Mouse (Mus musculus): Measurements from ENCODE around the gene Gm14391. TPM values are rescaled to one million over a fixed set of nuclear protein-coding genes. Genes with fewer than 3 reads are reported as not detected.
"Not testable (repeated sequence)": the region's sequence is repeated elsewhere in the genome, so short reads cannot be mapped to it uniquely, and the experiment has no call there.

Gm14391 gene
- total and polyA plus RNA-seq, 3 experiments = 3.0 to 306 (median 6.8) TPM

DNA sequence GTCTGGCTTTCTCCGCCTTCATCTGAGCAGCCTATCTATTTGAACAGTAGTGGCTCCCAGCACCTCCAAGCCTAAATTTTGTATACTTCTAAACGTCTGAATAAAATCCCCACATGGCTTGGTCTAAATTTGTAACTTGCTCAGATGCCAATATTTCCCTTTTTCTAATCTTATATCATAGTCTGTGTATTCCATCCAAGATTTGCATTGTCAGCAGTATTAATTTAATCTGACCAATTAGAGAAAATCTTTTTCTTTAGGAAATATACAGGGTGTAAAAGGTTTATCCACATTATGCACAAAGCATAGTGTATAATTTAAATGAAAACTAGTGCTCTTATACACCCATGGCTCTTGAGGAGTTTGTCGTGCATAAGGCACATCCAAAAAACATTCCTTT, 48.1 kb downstream of the Gm14391 start:
- no peak for DNase-seq (ENCODE audit: low read depth, low spot score)
- no peaks in the 10 kb centered on the region for H3K27me3 ChIP-seq (ENCODE audit: control insufficient read depth in 1 of 2, insufficient read depth in 2 of 2, low read length in 2 of 2)
- H3K9me3 ChIP-seq (replicated peaks; ENCODE audit: insufficient read depth, low read length) = no peaks in the 10 kb centered on the region
- no peaks in the 10 kb centered on the region for H3K4me1 ChIP-seq (ENCODE audit: control insufficient read depth in 1 of 2, insufficient read depth in 2 of 2, low read length in 2 of 2)
- TF ChIP-seq HCFC1 (IDR thresholded peaks at IDR 0.05; ENCODE audit: low read depth, low read length) = no peak
- no peak overlapping the region for H3K27ac ChIP-seq (ENCODE audit: control insufficient read depth, low read depth, low read length)
- H3K79me2 ChIP-seq (ENCODE audit: control insufficient read depth, insufficient read depth, low read length, poor library complexity) = no peaks in the 10 kb centered on the region
- H3K4me3 ChIP-seq (ENCODE audit: control insufficient read depth in 1 of 2, insufficient read depth in 1 of 2, low read depth in 2 of 2, low read length in 2 of 2) = no peak overlapping the region
- no peak overlapping the region for H3K9ac ChIP-seq (ENCODE audit: control insufficient read depth, low read depth, low read length, poor library complexity, severe bottlenecking)
- no peaks in the 10 kb centered on the region for H3K36me3 ChIP-seq (ENCODE audit: control insufficient read depth in 1 of 2, insufficient read depth in 2 of 2, low read length in 2 of 2)

DNA sequence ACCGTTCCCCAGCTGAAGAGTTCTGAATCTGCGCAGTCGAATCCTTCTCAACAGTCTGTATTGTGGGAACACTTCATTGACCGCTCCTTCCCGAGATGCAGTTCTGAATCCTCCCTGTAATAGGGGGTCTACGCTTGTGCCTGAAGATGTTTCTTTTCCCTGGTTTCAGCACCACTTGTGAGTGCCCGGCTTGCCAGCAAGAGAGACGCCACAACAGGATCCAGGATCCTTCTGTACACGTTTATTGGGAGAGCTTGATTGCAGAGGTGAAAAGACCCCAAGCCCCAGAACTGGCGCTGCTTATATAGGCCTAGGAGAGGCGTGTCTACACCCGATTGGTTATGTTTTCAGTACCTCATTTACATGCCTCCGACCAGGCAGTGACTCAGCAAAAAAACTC, 50.0 kb downstream of the Gm14391 start:
- Histone ChIP-seq H3K4me3 (ENCODE audit: control insufficient read depth in 1 of 2, insufficient read depth in 1 of 2, low read depth in 2 of 2, low read length in 2 of 2) (no peak overlapping the region), H3K4me1 (ENCODE audit: control insufficient read depth in 1 of 2, insufficient read depth in 2 of 2, low read length in 2 of 2) (no peaks in the 10 kb centered on the region), H3K27ac (ENCODE audit: control insufficient read depth, low read depth, low read length) (no peak overlapping the region), H3K79me2 (ENCODE audit: control insufficient read depth, insufficient read depth, low read length, poor library complexity) (no peaks in the 10 kb centered on the region), H3K9me3 (replicated peaks; ENCODE audit: insufficient read depth, low read length) (no peaks in the 10 kb centered on the region), H3K9ac (ENCODE audit: control insufficient read depth, low read depth, low read length, poor library complexity, severe bottlenecking) (no peak overlapping the region), H3K36me3 (ENCODE audit: control insufficient read depth in 1 of 2, insufficient read depth in 2 of 2, low read length in 2 of 2) (no peaks in the 10 kb centered on the region), H3K27me3 (ENCODE audit: control insufficient read depth in 1 of 2, insufficient read depth in 2 of 2, low read length in 2 of 2) (no peaks in the 10 kb centered on the region)
- TF ChIP-seq MAX (IDR thresholded peaks at IDR 0.05; ENCODE audit: low read length) (no peak), HCFC1 (IDR thresholded peaks at IDR 0.05; ENCODE audit: low read depth, low read length) (no peak), GATA1 (IDR thresholded peaks at IDR 0.05; ENCODE audit: low read depth, low read length) (no peak), SIN3A (IDR thresholded peaks at IDR 0.05; ENCODE audit: low read length) (no peak), USF1 (IDR thresholded peaks at IDR 0.05; ENCODE audit: low read depth, low read length) (no peak), MAZ (IDR thresholded peaks at IDR 0.05; ENCODE audit: low read depth, low read length) (no peak), KAT2A (conservative IDR thresholded peaks at IDR 0.05; ENCODE audit: low read depth, low read length) (no peak), GABPA (IDR thresholded peaks at IDR 0.05; ENCODE audit: low read depth, low read length) (no peak), ZKSCAN1 (IDR thresholded peaks at IDR 0.05; ENCODE audit: low read depth, low read length) (no peak), RCOR1 (IDR thresholded peaks at IDR 0.05; ENCODE audit: low read depth, low read length) (no peak), TBP (IDR thresholded peaks at IDR 0.05; ENCODE audit: low read depth, low read length) (no peak), ELF1 (IDR thresholded peaks at IDR 0.05; ENCODE audit: low read depth, low read length) (no peak), EP300 (IDR thresholded peaks at IDR 0.05; ENCODE audit: low read depth in 1 of 2, low read length in 2 of 2) (no peak), TAL1 (IDR thresholded peaks at IDR 0.05; ENCODE audit: low read length) (no peak), ZMIZ1 (IDR thresholded peaks at IDR 0.05; ENCODE audit: low read depth, low read length) (no peak), CTCF (IDR thresholded peaks at IDR 0.05 in 2 of 3, conservative IDR thresholded peaks at IDR 0.05 in 1 of 3; ENCODE audit: control insufficient read depth in 1 of 3, insufficient read depth in 1 of 3, low read depth in 2 of 3, low read length in 3 of 3, poor library complexity in 1 of 3, severe bottlenecking in 1 of 3) (no peak)
- no peak for DNase-seq (ENCODE audit: low read depth, low spot score)

DNA sequence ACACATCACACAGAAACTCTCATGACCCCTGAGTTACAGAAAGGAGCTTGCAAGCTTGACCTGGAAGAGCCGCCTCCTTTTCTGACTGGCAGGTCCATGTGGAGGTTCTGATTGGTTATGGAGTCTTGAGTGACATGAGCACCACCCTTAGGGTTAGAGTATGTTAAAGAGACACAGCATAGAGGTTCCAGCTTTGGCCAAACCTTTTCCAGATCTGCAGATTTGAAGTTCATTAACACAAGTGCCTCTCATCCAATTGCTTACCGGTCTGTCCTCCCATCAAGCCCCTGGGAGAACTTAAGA, 64.8 kb downstream of the Gm14391 start, which contains the start of gene Gm14399:
Gm14399 (minus strand) TSS at position 20 of the 303 bp plus-strand sequence.
- H3K27me3 ChIP-seq (ENCODE audit: control insufficient read depth in 1 of 2, insufficient read depth in 2 of 2, low read length in 2 of 2); H3K9ac ChIP-seq (ENCODE audit: control insufficient read depth, low read depth, low read length, poor library complexity, severe bottlenecking); DNase-seq (ENCODE audit: low read depth, low spot score): not testable (repeated sequence)

DNA sequence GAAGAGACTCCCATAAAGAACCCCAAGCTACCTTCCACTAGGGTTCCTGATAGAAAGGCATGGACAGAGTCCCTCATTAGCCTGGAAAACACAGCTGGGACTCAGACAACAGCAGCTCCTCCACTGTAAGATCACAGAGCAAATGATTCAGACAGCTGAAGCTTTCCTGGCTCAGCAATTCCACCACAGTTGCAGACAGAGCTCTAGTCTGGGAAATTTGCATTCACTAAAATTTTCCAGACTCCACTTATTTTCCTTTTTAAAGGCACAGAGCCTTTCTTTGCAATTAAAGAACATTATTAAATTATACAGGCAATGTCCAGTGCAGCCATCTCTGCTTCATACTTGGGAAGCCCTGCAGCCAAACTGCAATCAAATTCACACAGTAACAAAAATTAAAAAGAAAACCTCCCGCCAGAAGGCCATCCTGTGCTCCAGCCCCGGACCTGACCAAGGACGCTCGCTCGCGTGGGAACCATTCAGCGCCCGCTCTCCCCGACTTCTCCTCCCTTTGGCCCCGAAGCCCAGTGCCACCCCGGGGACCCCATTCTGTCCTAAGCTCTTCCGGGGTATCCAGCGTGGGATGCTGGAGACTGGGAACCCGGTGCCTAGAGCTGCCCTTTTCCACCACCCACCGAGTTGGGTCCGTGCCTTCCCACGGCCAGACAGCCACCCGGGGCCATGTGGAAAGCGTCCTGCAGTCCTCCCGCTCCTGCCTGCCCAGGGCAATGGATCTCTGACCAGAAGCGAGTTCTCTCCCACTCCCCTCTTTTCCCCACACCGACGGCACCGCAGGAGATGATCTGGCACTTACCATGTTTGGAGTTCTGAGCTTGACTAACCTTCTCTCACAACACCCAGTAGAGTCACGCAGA, 65.4 kb downstream of the Gm14391 start:
- not testable (repeated sequence) for H3K9ac ChIP-seq (ENCODE audit: control insufficient read depth, low read depth, low read length, poor library complexity, severe bottlenecking); H3K4me1 ChIP-seq (ENCODE audit: control insufficient read depth in 1 of 2, insufficient read depth in 2 of 2, low read length in 2 of 2); H3K79me2 ChIP-seq (ENCODE audit: control insufficient read depth, insufficient read depth, low read length, poor library complexity); H3K27me3 ChIP-seq (ENCODE audit: control insufficient read depth in 1 of 2, insufficient read depth in 2 of 2, low read length in 2 of 2); DNase-seq (ENCODE audit: low read depth, low spot score); H3K36me3 ChIP-seq (ENCODE audit: control insufficient read depth in 1 of 2, insufficient read depth in 2 of 2, low read length in 2 of 2); H3K27ac ChIP-seq (ENCODE audit: control insufficient read depth, low read depth, low read length); H3K9me3 ChIP-seq (replicated peaks; ENCODE audit: insufficient read depth, low read length); H3K4me3 ChIP-seq (ENCODE audit: control insufficient read depth in 1 of 2, insufficient read depth in 1 of 2, low read depth in 2 of 2, low read length in 2 of 2)

More for the DNA sequence above, 64.8 kb downstream of the Gm14391 start, which contains the start of gene Gm14399:
- not testable (repeated sequence) for H3K27ac ChIP-seq (ENCODE audit: control insufficient read depth, low read depth, low read length); H3K4me3 ChIP-seq (ENCODE audit: control insufficient read depth in 1 of 2, insufficient read depth in 1 of 2, low read depth in 2 of 2, low read length in 2 of 2); H3K4me1 ChIP-seq (ENCODE audit: control insufficient read depth in 1 of 2, insufficient read depth in 2 of 2, low read length in 2 of 2); H3K9me3 ChIP-seq (replicated peaks; ENCODE audit: insufficient read depth, low read length); H3K79me2 ChIP-seq (ENCODE audit: control insufficient read depth, insufficient read depth, low read length, poor library complexity); H3K36me3 ChIP-seq (ENCODE audit: control insufficient read depth in 1 of 2, insufficient read depth in 2 of 2, low read length in 2 of 2)

All from MEL (cell line).